Mouse (Mus musculus) cerebellum, adult 9-11 months (tissue): ENCODE data around the gene Jsrp1.
A peak's percentile ranks its signal among the peaks of the same experiment; 100 is the strongest.

ENCODE experiments used
- DNase-seq: peaks from one replicate; pipeline ENCODE4 v3.0.0; 2022

The Jsrp1 gene

DNA sequence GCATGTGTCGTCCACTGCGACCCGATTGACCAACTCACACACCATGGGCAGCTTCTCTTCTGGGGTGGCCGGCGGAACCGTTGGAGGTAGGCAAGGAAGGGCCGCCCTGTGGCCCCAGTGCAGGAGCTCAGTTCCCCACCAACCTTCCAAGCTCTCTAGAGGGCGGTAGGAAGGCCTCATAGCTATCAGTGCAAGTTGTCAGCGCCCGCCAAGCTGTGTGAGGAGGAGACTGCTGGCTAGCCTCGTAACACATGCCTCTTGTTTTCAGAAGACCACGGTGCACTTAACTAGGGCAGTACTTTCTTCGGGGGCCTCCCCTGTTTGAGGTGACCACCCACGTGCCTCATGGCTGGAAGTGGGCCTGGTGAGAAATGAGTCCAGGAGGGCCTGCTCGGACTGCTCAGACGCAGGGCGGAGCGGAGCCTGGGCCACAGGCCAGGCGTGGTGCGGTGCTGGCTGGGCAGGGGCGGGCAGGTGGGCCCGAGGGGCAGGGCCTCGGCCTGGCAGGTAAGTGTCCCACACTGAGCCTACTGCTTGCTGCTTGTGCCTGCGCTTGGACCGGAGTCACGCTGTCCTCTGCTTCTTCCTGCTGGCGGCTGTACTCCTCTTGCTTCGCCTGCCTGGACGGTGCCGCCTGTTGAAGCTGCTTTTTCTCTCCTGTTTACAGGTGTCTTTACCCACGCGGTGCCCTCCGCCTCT is 21.7 kb downstream of the Jsrp1 start:
- no peak for DNase-seq

DNA sequence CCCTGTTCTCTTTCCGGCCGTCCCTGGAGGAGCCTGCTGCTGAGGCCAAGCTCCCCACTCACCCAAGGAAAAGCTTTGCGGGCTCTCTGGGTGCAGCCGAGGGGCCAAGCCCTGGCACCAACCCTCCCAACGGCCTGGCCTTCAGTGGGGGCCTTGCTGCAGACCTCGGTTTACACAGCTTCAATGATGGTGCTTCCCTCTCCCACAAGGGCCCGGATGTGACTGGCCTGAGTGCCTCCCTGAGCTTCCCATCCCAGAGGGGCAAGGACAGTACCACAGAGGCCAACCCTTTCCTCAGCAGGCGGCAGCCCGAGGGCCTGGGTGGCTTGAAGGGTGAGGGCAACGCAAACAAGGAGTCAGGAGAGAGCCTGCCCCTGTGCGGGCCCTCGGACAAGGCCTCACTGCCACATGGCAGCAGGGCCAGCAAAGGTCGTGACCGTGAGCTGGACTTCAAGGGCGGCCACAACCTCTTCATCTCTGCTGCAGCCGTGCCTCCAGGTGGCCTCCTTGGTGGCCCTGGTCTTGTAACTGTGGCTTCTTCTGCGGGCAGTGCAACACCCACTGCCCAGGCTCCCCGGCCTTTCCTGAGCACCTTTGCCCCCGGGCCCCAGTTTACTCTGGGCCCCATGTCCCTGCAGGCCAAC is 22.4 kb downstream of the Jsrp1 start:
- peak; percentile 45 for DNase-seq

DNA sequence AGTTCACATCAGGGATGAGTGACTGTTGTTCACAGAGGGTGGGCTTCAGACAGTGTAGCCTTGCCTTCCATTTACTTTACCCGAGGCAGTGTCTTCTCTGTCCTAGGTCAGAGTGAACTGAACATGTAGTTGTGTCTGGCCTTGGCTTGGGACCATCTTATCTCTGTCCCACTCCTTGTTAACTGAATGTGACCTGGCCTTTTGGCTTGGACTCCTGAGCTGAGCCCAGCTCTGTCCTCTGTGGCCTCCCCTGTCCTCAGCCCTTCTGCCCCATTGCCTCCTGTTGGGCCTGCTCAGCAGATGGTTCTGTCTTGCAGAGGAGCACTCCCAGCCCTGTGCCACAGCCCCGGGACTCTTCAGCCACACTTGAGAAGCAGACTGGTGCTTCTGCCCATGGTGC is 25.8 kb downstream of the Jsrp1 start:
- peak; percentile 25 for DNase-seq

DNA sequence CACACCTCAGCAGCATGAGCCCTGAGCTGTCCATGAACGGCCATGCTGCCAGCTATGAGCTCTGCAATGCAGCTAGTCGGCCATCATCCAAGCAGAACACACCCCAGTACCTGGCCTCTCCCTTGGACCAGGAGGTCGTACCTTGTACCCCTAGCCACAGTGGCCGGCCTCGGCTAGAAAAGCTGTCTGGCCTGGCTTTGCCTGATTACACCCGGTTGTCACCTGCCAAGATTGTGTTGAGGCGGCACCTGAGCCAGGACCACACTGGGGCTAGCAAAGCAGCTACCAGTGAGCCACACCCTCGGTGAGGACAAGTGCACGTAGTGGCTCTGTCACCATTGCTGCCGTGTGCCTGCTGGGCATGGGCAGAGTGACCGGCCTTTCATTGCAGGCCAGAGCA is 27.3 kb downstream of the Jsrp1 start:
- peak; percentile 47 for DNase-seq

DNA sequence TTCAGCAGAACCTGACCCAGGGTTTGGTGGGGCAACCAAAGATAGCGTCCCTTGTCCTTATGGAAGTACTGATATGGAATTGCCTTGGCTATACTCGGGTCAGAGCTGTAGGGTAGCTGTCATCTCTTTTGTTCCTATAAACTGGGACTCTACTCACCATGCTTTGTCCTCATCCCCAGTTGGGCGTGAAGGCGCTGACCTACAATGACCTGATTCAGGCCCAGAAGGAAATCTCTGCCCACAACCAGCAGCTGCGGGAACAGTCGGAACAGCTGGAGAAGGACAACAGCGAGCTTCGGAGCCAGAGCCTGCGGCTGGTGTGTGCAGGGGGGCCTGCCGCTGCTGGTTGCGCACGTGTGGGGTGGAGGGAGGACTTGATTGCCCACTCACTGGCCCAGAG is 28.4 kb downstream of the Jsrp1 start:
- DNase-seq, result no peak

DNA sequence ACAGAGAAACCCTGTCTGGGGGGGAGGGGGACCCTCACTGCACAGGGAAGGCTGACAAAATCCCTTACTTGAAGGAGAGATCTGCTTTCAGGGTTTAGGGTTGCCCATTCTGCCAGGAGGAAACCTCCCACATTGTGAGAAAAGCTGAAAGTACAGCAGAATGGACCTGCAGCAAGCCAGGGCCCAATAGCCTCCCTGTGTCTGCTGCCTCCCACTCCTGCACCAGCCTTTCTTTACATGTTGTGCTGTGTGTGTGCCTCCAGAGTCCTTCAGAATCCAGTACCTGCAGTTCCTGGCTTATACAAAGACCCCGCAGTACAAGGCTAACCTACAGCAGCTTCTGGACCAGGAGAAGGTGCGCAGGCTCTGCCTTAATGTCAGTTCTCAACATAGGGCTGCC is 29.0 kb downstream of the Jsrp1 start:
- no peak for DNase-seq

DNA sequence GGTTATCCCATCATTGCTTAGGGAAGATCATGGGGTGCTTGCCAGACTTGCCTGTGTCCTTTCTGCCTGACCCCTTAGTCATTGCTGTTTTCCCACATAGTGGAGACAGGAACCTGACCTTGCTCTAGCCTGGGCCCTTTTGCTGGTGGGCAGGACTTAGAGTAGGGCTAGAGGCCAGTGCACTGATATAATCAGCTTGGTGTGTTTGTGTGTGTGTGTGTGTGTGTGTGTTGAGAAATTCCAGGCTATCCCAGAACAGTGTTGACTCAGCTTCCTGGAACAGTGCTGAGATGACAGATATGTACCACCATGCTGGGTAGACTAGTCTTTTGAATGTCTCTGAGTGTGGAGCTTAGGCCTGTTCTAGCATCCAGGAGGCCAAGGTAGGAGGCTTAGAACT is 33.7 kb downstream of the Jsrp1 start:
- DNase-seq, result no peak

DNA sequence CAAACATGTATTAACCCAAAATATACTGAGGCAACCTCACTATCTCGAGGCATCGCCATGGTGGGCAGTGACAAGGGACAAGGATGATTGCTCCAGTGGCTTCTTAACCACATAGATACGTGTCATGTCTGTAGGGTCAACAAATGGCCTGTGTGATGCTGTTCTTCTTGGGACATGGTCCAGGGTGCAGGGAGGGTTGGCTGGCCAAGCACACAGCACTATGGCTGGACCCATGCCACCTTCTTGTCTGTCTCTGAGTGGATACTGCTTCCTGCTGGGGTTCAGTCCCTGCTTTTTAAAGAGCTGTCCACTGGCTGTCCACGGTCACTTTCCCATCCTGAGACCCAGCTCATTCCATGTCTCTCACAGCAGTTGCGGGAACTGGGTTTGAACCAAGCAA is 36.2 kb downstream of the Jsrp1 start:
- DNase-seq, result peak; percentile 74

DNA sequence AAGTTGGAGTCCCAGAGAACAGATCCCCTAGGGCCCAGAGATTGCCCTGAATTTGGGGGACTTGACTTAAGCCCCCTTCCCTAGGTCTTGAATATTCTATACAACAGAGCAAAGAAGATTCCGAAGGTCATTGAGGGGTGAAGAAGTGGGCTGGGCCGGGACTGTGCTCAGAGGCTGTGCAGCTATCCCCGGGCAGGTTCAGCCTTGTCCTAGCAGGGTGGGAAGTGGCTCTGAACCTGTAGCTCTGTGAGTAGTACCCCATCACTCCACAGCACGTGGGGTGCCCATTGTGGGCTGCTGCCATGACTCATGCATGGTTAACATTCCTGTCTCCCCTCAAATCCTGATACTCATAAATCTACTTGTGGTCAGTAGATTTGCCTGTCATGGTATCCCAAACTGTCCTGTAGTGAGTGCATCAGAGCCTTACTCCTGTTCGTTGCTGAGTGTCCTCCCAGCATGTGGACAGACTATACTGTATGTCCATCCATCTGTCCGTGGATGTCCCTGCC is 36.9 kb downstream of the Jsrp1 start:
- DNase-seq, result no peak

DNA sequence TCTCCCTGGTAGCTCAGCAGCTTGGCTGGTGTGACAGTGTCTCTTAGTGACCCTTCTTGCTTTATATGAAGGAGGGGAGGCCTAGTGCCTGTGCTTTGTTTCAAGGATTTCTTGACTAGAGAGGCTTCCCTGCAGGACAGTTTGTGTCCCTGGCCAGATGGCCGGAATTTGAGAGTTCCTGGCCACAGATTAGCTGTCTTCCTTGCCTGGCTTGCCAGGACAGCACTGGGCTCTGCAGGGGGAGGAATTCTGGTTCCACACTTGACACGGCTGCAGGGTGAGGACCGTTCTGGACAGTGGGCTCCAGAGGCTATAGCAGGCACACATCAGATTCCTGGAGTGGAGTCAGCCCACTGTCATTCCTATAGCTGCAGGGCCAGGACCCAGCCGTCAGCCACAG is 37.6 kb downstream of the Jsrp1 start:
- peak; percentile 90 for DNase-seq

DNA sequence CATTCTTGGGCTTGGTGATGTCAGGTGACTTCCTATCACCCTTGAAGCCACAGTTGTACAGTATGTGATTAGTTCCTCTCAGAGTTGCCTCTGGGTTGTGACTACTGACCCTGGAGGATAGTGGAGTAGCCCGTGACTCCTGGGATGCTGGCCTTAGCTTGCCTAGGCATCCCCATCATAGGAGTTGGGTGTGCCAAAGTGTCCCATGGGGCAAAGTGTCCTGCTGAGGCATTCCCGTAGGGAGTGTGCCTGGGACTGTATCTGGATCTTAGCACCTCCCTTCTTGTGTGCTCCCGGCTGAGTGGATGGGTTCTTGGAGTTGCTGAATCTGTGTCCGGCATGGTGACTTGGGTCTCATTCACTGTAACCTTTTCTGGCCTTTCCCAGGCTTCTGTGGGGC is 38.3 kb downstream of the Jsrp1 start:
- DNase-seq, result peak; percentile 77

DNA sequence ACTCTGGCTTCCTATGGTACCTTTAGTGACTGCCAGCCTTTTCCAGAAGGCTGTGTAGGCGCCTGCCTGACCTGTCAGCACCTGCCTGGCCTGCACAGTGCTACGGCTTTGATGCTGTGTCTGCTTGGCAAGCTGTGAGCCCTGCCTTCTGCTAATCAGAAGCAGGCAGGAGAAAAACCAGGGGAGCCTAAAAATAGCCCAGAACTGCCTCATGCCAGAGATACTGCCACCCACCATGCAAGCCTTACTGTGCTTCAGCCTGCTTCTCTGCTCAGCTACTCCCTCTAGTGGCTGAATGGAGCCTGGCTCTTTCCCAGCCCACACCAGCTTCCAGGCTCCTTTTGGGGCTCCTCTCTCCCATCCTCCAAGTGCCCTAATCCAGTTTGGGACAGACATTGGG is 38.7 kb downstream of the Jsrp1 start:
- peak; percentile 98 for DNase-seq

DNA sequence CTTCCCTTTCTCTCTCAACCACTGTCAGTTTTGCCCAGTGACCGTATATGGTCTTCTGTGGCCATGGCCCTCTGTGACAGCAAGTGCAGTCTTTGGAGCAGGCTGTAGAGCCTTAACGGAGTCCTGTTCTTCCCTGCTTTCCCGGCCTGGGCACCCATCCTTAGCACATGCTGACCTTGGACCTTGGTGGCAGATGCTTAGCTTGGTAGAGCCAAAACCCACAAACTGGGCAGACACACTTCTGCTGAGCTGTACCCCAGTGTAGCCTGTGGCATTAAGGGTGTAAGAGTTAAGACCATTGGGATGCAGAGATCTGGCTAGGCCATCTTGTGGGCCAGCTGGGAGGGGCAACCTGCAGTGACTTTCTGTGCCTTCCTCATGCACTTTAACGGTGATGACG is 39.5 kb downstream of the Jsrp1 start:
- DNase-seq, result no peak

DNA sequence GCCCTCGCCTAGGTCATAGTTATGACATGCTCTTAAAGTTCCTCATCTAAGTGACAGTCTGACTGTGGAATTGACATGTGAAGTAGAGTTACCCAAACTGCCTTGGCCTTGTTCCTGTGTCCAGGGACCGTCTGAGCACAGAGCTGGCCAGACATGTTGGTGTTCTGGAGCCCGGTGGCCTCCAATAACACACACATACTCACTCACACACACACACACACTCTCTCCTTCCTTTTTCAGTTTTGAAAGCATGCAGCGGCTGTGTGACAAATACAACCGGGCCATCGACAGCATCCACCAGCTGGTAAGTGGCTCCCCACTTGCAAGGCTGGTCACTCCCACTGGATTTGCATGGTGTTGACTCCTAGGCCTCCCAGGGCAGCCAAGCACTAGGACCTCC is 44.9 kb downstream of the Jsrp1 start:
- DNase-seq, result no peak

DNA sequence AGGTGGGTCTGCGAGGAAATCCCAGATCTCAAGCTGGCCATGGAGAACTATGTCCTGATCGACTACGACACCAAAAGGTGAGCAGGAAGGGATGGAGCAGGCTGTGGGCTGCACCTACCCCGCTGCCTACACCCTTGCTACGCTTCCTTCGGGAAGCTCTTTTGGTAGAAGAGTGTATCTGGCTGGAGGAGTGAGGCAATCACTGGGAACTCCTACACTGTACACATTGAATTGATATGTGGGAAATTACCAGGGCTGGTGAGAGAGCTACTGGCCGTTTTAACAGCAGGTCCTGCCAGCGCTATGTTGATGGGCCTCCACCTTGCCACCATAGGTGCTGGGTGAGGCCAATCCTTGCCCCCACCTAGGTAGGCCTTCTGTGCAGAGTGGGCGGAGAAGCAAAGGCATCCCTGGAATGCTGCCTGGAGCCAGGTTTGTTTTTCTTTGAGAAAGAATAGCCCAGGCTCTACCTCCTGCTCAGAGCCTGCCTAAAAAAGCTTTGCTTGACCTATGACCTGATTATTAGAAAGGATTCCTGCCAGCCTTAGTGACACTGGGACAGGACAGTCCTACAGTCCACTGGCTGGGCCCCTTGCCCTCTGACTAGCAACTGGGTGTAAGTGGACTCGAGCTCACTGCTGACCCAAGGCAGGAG is 47.0 kb downstream of the Jsrp1 start:
- no peak for DNase-seq

DNA sequence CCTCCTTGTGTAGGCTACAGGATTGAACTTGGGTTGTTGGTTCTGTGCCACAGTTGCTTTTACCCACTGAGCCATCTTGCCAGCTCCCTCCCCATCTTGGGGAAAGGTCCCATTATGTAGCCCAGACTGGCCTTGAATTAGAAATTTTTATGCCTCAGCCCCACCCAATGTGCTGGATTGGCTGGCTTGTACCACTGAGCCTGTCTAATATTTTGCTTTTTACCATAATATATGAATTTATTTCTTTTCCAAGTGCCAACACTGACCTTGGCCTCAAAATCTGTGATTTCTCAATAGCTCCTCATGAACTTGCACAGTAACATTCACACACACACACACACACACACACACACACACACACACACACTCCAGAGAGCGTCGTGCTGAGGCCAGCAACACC is 47.6 kb downstream of the Jsrp1 start:
- DNase-seq, result no peak

DNA sequence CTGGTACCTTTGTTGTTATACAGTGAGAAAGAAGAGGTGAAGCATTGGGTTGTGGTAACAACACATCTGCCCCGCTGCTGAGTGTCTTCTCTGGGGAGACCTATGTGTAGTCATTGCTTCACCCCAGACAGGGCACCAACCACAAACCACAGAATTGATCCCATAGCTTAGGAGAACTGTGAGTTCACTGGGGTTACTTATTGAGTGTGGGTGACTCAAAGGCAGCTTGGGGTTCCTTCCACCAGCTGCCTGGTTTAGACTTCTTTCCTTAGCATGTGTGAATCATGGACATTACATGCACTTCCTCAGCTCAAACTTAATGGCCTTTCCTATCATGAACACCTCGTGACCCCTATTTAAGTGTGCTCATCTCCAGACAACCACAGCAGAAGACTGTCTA is 49.8 kb downstream of the Jsrp1 start:
- no peak for DNase-seq

DNA sequence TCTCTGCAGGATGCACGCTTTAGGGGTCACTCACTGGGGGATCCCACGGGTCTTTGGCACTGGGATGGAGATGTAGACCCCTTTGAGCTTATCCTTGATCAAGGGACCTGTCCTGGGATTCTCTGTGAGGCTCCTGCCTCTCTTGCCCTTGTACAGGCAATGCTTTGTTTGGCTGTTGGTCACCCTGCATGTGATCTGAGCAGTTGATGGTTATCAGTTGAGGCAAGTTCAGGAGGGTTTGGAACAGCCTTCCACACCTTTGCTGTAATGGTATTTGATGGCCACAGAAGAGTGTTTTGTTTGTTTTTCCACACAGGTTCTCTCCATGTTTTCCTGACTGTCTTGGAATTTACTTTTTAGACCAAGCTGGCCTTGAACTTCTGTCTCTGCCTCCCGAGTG is 51.5 kb downstream of the Jsrp1 start:
- no peak for DNase-seq

DNA sequence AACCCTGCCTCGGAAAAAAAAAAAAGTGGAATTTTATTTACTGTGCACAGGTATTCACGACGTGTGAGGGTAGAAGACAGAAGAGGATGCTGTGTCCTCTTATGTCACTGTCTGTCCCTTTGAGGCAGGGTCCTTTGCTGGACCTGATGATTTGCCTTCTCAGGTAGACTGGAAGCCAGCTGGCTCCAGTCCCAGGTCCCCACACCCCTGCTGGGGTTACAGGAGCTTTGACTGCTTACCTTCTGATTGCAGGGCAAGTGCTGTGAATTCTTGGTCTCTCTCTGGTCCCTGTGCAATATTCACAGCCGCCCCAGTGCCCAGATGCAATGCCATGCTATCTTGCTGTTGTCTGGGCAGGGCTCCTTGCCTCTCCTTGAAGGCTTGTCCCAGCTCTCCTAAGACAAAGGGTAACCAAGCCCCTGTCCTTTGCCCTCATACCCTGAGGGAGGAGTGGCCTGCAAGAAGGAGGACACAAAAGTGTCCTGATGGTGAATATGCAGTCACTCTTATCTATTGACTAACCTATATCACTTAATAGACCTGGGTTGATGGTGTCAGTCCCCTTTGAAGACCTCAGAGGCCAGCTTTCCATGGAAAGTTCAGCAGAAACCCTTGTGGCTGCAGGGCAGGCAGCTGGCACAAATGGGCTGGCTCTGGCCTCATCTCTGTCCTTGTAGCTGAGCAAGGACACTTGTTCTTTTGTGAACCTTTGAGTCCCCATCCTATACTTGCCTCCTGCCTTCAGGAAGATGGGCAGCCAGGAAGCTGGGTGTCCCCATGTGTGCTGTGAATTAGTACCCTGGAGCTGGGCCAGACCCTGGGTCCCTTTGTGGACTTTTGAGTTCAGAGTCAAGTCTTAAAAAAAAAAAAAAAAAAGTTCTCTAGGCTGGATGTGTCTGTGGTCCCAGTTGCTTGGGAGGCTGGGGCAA is 52.4 kb downstream of the Jsrp1 start:
- DNase-seq, result no peak

DNA sequence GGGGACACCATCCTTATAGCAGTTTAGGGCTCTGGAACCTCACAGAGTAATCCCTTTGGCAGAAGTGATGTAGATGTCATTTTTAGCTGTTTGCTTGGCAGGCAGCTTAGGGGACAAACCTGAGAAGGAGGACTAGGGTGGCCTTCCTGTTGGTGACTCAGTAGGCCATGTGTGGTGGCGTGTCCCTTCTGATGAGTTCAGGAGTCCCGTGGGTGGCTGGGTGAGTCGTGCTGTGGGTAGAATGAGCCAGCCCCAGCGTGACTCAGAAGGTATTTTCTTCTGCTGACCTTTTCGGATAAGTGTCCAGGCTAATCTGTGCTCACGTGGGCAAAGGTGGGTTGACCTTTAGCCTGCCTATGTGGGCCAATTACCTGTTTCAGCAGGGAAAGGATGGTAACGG is 54.6 kb downstream of the Jsrp1 start:
- DNase-seq, result no peak
